Mouse (Mus musculus) small intestine, adult 2 months (tissue): ENCODE results near the gene Dgka. TPM values are rescaled to one million over a fixed set of nuclear protein-coding genes. Genes with fewer than 3 reads are reported as not detected.

ENCODE experiments used
- H3K27ac ChIP-seq: fragments of 200-500 bp; 2 replicates; pipeline ENCODE4 v1.5.1; 2012; ENCODE audit warnings: low read depth, low read length, control low read depth, inconsistent platforms; ENCODE audit not compliant: insufficient read depth
- H3K27me3 ChIP-seq: fragments of 200-500 bp; 2 replicates; pipeline ENCODE4 v1.6.1; 2012; ENCODE audit warnings: mild to moderate bottlenecking, moderate library complexity, low read length, inconsistent platforms; ENCODE audit not compliant: control insufficient read depth, insufficient read depth
- H3K36me3 ChIP-seq: fragments of 200-500 bp; 2 replicates; pipeline ENCODE4 v1.6.1; 2012; ENCODE audit warnings: mild to moderate bottlenecking, low read length, control low read depth, inconsistent platforms; ENCODE audit not compliant: control insufficient read depth, insufficient read depth
- H3K4me1 ChIP-seq: fragments of 200-500 bp; 2 replicates; pipeline ENCODE4 v1.6.1; 2012; ENCODE audit warnings: low read length, inconsistent platforms, mixed read lengths; ENCODE audit not compliant: control insufficient read depth, insufficient read depth, insufficient read length
- H3K4me3 ChIP-seq: fragments of 200-500 bp; 2 replicates; pipeline ENCODE4 v1.5.1; 2012; ENCODE audit warnings: low read depth, mild to moderate bottlenecking, control low read depth, inconsistent platforms, low read length, moderate library complexity
- CTCF ChIP-seq: fragments of 200-500 bp; IDR thresholded peaks from 2 replicates; pipeline ENCODE4 v1.5.1; 2012; ENCODE audit warnings: low read depth, mild to moderate bottlenecking, control low read depth, inconsistent platforms, low read length, moderate library complexity, mixed read lengths; ENCODE audit not compliant: insufficient replicate concordance, insufficient read length; ENCODE audit errors: extremely low read depth
- POLR2A ChIP-seq: fragments of 200-500 bp; IDR thresholded peaks from 2 replicates; pipeline ENCODE4 v1.6.1; 2012; ENCODE audit warnings: low read depth, mild to moderate bottlenecking, control low read depth, inconsistent platforms, low read length, moderate library complexity
- WGBS: fragments of 180-500 bp; shearing (Covaris S2); methylation state at CpG from one replicate; pipeline ENCODE4 v1.1.7; 2018; 5-methylcytosine and 5-hydroxymethylcytosine counted together
- polyA plus RNA-seq: library from polyadenylated mRNA; depleted of rRNA; stranded (reverse); fragments of >200 nt; gene quantifications from 2 replicates; pipeline ENCODE4 v1.2.3, GENCODE M21; 2012

Gene Dgka
- polyA plus RNA-seq, 1 experiment, result 101 TPM

DNA sequence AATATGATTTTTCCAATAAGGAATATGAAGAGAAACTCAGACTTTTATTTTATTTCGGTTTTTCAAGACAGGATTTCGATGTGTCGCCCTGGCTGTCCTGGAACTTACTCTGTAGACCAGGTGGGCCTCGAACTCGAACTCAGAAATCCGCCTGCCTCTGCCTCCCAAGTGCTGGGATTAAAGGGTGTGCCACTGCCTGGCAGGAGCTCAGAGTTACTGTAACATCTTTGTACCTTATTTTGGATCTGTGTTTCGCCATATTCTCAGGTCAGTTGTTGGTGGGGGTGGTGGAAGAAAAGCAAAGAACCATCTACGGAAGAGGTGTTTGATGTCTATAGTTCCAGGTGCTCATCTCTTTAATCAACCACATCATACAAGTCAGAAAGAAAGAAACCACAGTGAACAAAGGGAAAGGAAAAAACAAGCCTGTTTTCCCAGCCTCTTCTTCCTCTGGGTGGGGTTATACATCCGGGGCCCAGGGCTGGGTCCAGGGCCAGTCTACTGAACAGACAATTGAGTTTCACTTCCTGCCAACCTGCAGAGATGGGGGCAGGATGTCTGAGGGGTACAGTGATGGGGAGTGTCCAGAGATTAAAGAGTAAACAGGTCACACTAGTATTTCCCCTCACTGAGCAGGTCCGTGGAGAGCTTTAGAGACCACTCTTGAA, 1.4 kb upstream of the Dgka start:
- H3K27me3 ChIP-seq, result no peaks in the 10 kb centered on the region
- TF ChIP-seq POLR2A (no peak), CTCF (no peak)
- H3K27ac ChIP-seq, result peak overlapping the region; percentile 40
- no peak overlapping the region for H3K4me3 ChIP-seq
- H3K36me3 ChIP-seq, result 0 out of 2 replicates have a peak, but pooled peaks cover under 1% of the 10 kb centered on the region
- H3K4me1 ChIP-seq, result peaks cover 6% of the 10 kb centered on the region; the same call in 1 of the 2 replicates
- 82% methylated on average over 10 of the region's 10 CpGs for WGBS

DNA sequence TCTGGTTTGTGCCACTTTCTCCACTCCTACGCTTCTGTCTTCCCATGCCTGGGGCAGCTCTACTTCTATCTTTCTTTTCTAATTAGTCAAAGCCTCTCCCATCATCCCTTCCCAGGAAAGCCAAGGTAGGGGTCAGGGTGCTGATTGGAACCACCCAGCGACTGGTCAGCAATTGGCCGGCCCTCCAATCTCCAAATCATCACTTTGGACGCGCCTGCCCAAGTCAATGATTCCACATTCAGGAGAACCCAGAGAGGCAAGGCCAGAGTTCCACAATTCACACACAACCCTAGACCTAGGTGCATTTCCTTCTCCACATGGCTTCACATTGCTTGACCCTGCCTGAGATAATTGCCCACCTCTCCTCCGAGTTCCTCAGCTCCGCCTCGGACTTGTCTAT, 444 bp downstream of the Dgka start:
- Histone ChIP-seq H3K36me3 (0 out of 2 replicates have a peak, but pooled peaks cover 1% of the 10 kb centered on the region), H3K4me3 (peak overlapping the region; percentile 97), H3K27ac (peak overlapping the region; percentile 97), H3K4me1 (peaks cover 10% of the 10 kb centered on the region), H3K27me3 (no peaks in the 10 kb centered on the region)
- 7% methylated on average over 8 of the region's 8 CpGs for WGBS
- TF ChIP-seq POLR2A, result no peak; the same call in 1 of the 2 replicates

DNA sequence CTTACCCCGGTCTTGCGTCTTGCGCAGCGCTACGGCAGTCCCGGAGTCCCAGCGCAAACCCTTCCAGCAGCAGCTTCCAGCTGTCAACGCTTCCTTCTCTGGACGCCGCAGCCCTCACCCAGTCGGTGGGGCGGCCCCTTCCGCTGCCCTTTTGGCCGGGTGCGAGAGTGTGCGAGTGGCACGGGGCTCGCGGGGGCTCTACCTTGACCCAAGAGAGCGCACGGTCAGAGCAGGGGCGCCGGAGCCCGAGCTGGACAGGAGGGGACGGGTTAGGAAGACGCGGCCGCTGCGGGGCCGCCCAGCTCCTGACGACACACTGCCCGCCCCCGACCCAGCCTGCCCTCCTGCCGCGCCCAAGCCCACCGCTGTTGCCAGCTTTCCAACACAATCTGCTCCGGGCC, 864 bp downstream of the Dgka start:
- H3K4me1 ChIP-seq, result peaks cover 10% of the 10 kb centered on the region
- H3K27me3 ChIP-seq, result no peaks in the 10 kb centered on the region
- peak overlapping the region; percentile 97 for H3K4me3 ChIP-seq
- TF ChIP-seq POLR2A (no peak; the same call in 1 of the 2 replicates), CTCF (no peak)
- WGBS, result under 1% methylated on average over 37 of the region's 37 CpGs
- 0 out of 2 replicates have a peak, but pooled peaks cover 1% of the 10 kb centered on the region for H3K36me3 ChIP-seq
- H3K27ac ChIP-seq, result peak overlapping the region; percentile 97

DNA sequence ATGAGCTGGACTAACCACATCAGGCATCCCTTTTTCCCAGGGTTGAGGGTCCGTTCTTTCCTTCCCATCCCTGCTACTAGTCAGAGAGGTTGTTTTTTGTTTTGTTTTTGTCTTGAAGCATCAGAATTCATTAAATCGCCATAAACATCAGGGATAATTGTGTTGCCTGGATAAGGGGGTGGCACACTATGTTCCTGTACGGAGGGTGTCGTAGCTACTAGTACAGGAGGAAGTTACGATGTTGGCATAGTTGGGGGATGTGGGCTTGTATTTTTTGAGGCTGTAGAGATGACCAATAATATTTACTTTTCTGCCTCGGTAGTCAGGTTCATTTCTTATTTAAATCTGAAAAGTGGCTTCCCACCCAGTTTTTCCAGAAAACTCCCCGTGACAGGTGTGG, 1.4 kb downstream of the Dgka start:
- TF ChIP-seq CTCF, result no peak
- TF ChIP-seq POLR2A, result no peak
- peaks cover 5% of the 10 kb centered on the region; the same call in 1 of the 2 replicates for H3K36me3 ChIP-seq
- peak overlapping the region; percentile 97 for H3K4me3 ChIP-seq
- H3K27ac ChIP-seq, result peak overlapping the region; percentile 97
- under 1% methylated on average over 7 of the region's 7 CpGs for WGBS
- H3K27me3 ChIP-seq, result no peaks in the 10 kb centered on the region
- H3K4me1 ChIP-seq, result peaks cover 10% of the 10 kb centered on the region

DNA sequence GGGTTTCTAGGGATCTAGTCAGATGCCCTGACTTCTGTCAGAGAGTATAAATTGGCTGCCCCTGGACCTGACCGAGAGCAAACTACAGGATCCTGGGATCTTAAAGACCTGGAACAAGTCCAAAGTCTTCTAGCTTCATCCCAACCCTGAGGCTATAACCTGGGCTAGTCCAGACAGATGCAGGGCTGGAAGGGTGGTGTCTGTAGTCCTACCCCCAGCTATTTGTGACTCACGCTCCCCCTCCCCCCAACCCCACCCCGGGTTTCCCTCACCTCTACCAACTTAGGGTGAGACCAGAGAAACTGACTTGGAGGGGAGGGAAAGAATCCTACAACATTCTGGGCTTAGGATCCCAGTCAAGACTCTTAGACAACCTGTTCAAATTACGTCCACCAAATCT, 2.0 kb downstream of the Dgka start:
- Histone ChIP-seq H3K27me3 (no peaks in the 10 kb centered on the region), H3K4me1 (peaks cover 10% of the 10 kb centered on the region), H3K27ac (peak overlapping the region; percentile 97), H3K36me3 (peaks cover 5% of the 10 kb centered on the region; the same call in 1 of the 2 replicates), H3K4me3 (peak overlapping the region; percentile 38)
- WGBS, result 6% methylated on average over 4 of the region's 4 CpGs
- TF ChIP-seq CTCF (no peak), POLR2A (no peak; the same call in 1 of the 2 replicates)

DNA sequence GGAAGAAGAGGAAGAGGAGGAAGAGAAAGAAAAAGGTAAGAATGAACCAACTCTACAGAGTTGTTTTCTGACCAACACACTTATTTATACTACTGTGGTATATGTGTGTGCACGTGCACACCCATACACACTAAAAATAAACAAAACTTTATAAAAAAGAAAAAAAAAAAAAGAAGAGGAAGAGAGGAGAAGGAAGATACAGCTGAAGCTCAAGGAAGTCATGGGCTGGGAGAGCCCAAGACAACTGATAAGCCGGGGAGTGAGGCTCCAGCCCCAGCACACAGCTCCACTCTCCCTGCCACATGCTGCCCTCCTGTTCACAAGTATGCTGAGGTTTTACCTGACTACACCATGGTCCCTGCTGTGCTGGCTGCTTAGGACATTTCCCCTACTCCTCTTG, 4.4 kb downstream of the Dgka start:
- no peaks in the 10 kb centered on the region for H3K27me3 ChIP-seq
- WGBS, result 27% methylated on average over 2 of the region's 2 CpGs
- TF ChIP-seq POLR2A, result no peak
- no peak for TF ChIP-seq CTCF

DNA sequence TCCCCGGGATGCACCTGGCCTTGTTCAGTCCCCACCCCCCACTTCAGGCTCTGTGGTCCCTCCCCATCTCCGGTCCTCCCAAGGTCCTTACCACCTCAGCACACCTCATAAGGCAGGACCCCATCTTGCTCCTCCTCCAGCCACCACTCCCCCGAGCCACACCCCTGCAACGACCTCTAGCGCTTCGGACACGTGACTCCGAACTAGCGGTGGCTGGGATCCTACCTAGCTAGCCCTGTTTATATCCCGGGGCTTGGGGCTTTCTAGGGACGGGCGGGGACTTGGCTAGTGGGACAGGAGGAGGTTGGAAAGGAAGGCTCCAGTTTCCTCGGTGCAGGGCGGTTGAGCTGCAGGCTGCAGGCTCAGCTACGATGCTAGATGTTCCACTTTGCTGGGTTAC, 7.2 kb downstream of the Dgka start:
- 30% methylated on average over 15 of the region's 15 CpGs for WGBS
- Histone ChIP-seq H3K4me1 (peaks cover 7% of the 10 kb centered on the region), H3K27ac (no peak overlapping the region), H3K27me3 (no peaks in the 10 kb centered on the region), H3K36me3 (peaks cover 38% of the 10 kb centered on the region), H3K4me3 (no peak overlapping the region)
- TF ChIP-seq CTCF, result no peak
- no peak for TF ChIP-seq POLR2A

More for the DNA sequence above, 4.4 kb downstream of the Dgka start:
- peaks cover 19% of the 10 kb centered on the region for H3K36me3 ChIP-seq
- peak overlapping the region; percentile 45; the same call in 1 of the 2 replicates for H3K27ac ChIP-seq
- no peak overlapping the region for H3K4me3 ChIP-seq
- peaks cover 7% of the 10 kb centered on the region for H3K4me1 ChIP-seq
